Mouse (Mus musculus): ENCODE data around the gene Chek2. TPM values are rescaled to one million over a fixed set of nuclear protein-coding genes. Genes with fewer than 3 reads are reported as not detected.
A peak's percentile ranks its signal among the peaks of the same experiment; 100 is the strongest.

Chek2 gene
- polyA plus RNA-seq, 1 experiment from 2014 or later = 10.9 TPM

GRCm38 (mm10) chr5:110808821-110809666 is 30.7 kb upstream of the Chek2 start:
- WGBS = under 1% methylated on average over 27 of the region's 27 CpGs
- no peaks in the 10 kb centered on the region for H3K27me3 ChIP-seq (ENCODE audit: control insufficient read depth, insufficient read depth, low read length)
- H3K36me3 ChIP-seq (ENCODE audit: control insufficient read depth, insufficient read depth, low read length) = no peaks in the 10 kb centered on the region
- peak overlapping the region; percentile 96 for H3K27ac ChIP-seq (replicated peaks)
- DNase-seq (ENCODE audit: low spot score) (peak; percentile 56), ATAC-seq (ENCODE audit: low FRiP score, low TSS enrichment) (no peak)
- peak overlapping the region; percentile 95 for H3K4me2 ChIP-seq (replicated peaks; ENCODE audit: low read depth)
- H3K9ac ChIP-seq (ENCODE audit: low read length) = peak overlapping the region; percentile 99
- H3K4me1 ChIP-seq (replicated peaks; ENCODE audit: control insufficient read depth, insufficient read depth) = peaks cover 2% of the 10 kb centered on the region; the same call in 1 of the 2 replicates
- H3K9me3 ChIP-seq (ENCODE audit: control insufficient read depth, low read length) = no peaks in the 10 kb centered on the region
- TF ChIP-seq EP300 (optimal IDR thresholded peaks at IDR 0.05) (no peak), CTCF (IDR thresholded peaks at IDR 0.05; ENCODE audit: low read depth) (no peak)
- peak overlapping the region; percentile 93 for H3K4me3 ChIP-seq (ENCODE audit: low read depth, low read length)

GRCm38 (mm10) chr5:110809667-110810325 is 30.0 kb upstream of the Chek2 start, which contains the start of gene Ulk1:
Ulk1 (minus strand) TSS chr5:110810097.
- Histone ChIP-seq H3K36me3 (ENCODE audit: control insufficient read depth, insufficient read depth, low read length) (no peaks in the 10 kb centered on the region), H3K4me3 (ENCODE audit: low read depth, low read length) (peak within 1 kb of the TSS; percentile 93), H3K9ac (ENCODE audit: low read length) (peak within 1 kb of the TSS; percentile 99), H3K27ac (replicated peaks) (peak within 1 kb of the TSS; percentile 96), H3K9me3 (ENCODE audit: control insufficient read depth, low read length) (no peaks in the 10 kb centered on the region), H3K27me3 (ENCODE audit: control insufficient read depth, insufficient read depth, low read length) (no peaks in the 10 kb centered on the region), H3K4me2 (replicated peaks; ENCODE audit: low read depth) (peak within 1 kb of the TSS; percentile 95), H3K4me1 (replicated peaks; ENCODE audit: control insufficient read depth, insufficient read depth) (peaks cover 2% of the 10 kb centered on the region; the same call in 1 of the 2 replicates)
- WGBS = under 1% methylated on average over 52 of the region's 80 CpGs
- TF ChIP-seq EP300 (optimal IDR thresholded peaks at IDR 0.05) (no peak), CTCF (IDR thresholded peaks at IDR 0.05; ENCODE audit: low read depth) (no peak)
- ATAC-seq (ENCODE audit: low FRiP score, low TSS enrichment) = peak; percentile 96
- DNase-seq (ENCODE audit: low spot score) = peak; percentile 100

- ATAC-seq (ENCODE audit: low FRiP score, low TSS enrichment) (no peak), DNase-seq (ENCODE audit: low spot score) (no peak)
- Histone ChIP-seq H3K4me3 (ENCODE audit: low read depth, low read length) (no peak overlapping the region), H3K27me3 (ENCODE audit: control insufficient read depth, insufficient read depth, low read length) (no peaks in the 10 kb centered on the region), H3K9ac (ENCODE audit: low read length) (no peak overlapping the region), H3K4me2 (replicated peaks; ENCODE audit: low read depth) (no peak overlapping the region), H3K36me3 (ENCODE audit: control insufficient read depth, insufficient read depth, low read length) (no peaks in the 10 kb centered on the region), H3K9me3 (ENCODE audit: control insufficient read depth, low read length) (no peaks in the 10 kb centered on the region), H3K27ac (replicated peaks) (no peak overlapping the region), H3K4me1 (replicated peaks; ENCODE audit: control insufficient read depth, insufficient read depth) (no peaks in the 10 kb centered on the region)
- TF ChIP-seq CTCF (IDR thresholded peaks at IDR 0.05; ENCODE audit: low read depth) (no peak), EP300 (optimal IDR thresholded peaks at IDR 0.05) (no peak)
- WGBS = 65% methylated on average over 4 of the region's 4 CpGs
Measured at GRCm38 (mm10) chr5:110824421-110824820, 15.4 kb upstream of the Chek2 start.

- Histone ChIP-seq H3K27ac (replicated peaks) (0 out of 2 replicates have a peak overlapping the region, but pooled peaks have one; percentile 24), H3K4me1 (replicated peaks; ENCODE audit: control insufficient read depth, insufficient read depth) (no peaks in the 10 kb centered on the region), H3K36me3 (ENCODE audit: control insufficient read depth, insufficient read depth, low read length) (no peaks in the 10 kb centered on the region), H3K9ac (ENCODE audit: low read length) (no peak overlapping the region), H3K4me2 (replicated peaks; ENCODE audit: low read depth) (no peak overlapping the region), H3K4me3 (ENCODE audit: low read depth, low read length) (no peak overlapping the region), H3K9me3 (ENCODE audit: control insufficient read depth, low read length) (no peaks in the 10 kb centered on the region), H3K27me3 (ENCODE audit: control insufficient read depth, insufficient read depth, low read length) (no peaks in the 10 kb centered on the region)
- TF ChIP-seq EP300 (optimal IDR thresholded peaks at IDR 0.05) (no peak), CTCF (IDR thresholded peaks at IDR 0.05; ENCODE audit: low read depth) (no peak)
- DNase-seq (ENCODE audit: low spot score) (no peak), ATAC-seq (ENCODE audit: low FRiP score, low TSS enrichment) (peak; percentile 26; the same call in 1 of the 2 replicates)
- 69% methylated on average over 8 of the region's 8 CpGs for WGBS
Measured at GRCm38 (mm10) chr5:110826781-110827495, 12.8 kb upstream of the Chek2 start.

GRCm38 (mm10) chr5:110827576-110827975 is 12.2 kb upstream of the Chek2 start:
- Histone ChIP-seq H3K4me1 (replicated peaks; ENCODE audit: control insufficient read depth, insufficient read depth) (no peaks in the 10 kb centered on the region), H3K36me3 (ENCODE audit: control insufficient read depth, insufficient read depth, low read length) (no peaks in the 10 kb centered on the region), H3K9me3 (ENCODE audit: control insufficient read depth, low read length) (no peaks in the 10 kb centered on the region), H3K9ac (ENCODE audit: low read length) (no peak overlapping the region), H3K4me3 (ENCODE audit: low read depth, low read length) (no peak overlapping the region), H3K4me2 (replicated peaks; ENCODE audit: low read depth) (no peak overlapping the region), H3K27ac (replicated peaks) (no peak overlapping the region), H3K27me3 (ENCODE audit: control insufficient read depth, insufficient read depth, low read length) (no peaks in the 10 kb centered on the region)
- DNase-seq (ENCODE audit: low spot score) (no peak), ATAC-seq (ENCODE audit: low FRiP score, low TSS enrichment) (no peak)
- TF ChIP-seq EP300 (optimal IDR thresholded peaks at IDR 0.05) (no peak), CTCF (IDR thresholded peaks at IDR 0.05; ENCODE audit: low read depth) (no peak)
- 82% methylated on average over 5 of the region's 5 CpGs for WGBS

Data from stomach, postnatal 0 days (tissue).